Mouse (Mus musculus) kidney, adult 2 months (tissue): ENCODE results near the gene Casr.

Experiments
- CTCF ChIP-seq: fragments of 200-500 bp; conservative IDR thresholded peaks from 2 replicates; pipeline ENCODE4 v1.5.1; 2011; ENCODE audit warnings: low read depth, mild to moderate bottlenecking, control low read depth, low read length, moderate library complexity, mixed read lengths; ENCODE audit not compliant: insufficient read depth, insufficient read length
- POLR2A ChIP-seq: fragments of 200-500 bp; IDR thresholded peaks from one replicate; pipeline ENCODE4 v1.6.1; 2011; ENCODE audit warnings: low read depth, low read length, control low read depth

DNA sequence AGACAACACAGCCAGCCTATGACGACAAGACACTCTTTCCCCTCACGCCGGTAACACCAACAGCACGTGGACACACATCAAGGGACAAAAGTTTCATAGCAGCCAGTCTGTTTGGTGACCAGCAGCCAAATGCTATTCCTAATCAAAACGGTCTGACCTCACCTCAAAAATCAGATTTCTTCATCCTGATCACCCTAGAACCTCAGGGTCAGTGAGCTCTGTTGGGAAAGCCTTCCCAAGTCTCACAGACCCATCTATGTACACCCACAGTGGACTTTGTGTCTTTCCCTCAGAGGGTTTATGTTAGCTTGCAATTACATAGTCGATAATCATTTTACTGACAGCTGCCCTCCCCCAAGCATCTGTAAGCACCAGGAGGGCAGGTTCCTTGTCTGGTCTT lies 2.4 kb downstream of the Casr start:
- no peak for TF ChIP-seq CTCF
- no peak for TF ChIP-seq POLR2A
